In genomic region chr15:83193413-83193812, GRCm38 (mm10) we compare ENCODE assay signal across 28 mouse cellular contexts. TPM values are rescaled to one million over a fixed set of nuclear protein-coding genes. Genes with fewer than 3 reads are reported as not detected.
"Had no signal": no experiment of that assay in that cellular context is flagged by ENCODE, and none has a peak within 500 bp of the region (broad histone marks: within the 10 kb centered on the region; RNA-seq: fewer than 3 reads in every experiment).

No protein-coding gene starts in this region.

- H3K4me2 ChIP-seq: embryonic facial prominence, embryonic 12.5 days; embryonic facial prominence, embryonic 13.5 days; embryonic facial prominence, embryonic 15.5 days; forebrain, embryonic 12.5 days; forebrain, embryonic 13.5 days; forebrain, embryonic 15.5 days had no signal

- H3K27me3 ChIP-seq: embryonic facial prominence, embryonic 12.5 days; embryonic facial prominence, embryonic 13.5 days; embryonic facial prominence, embryonic 15.5 days; forebrain, embryonic 12.5 days; forebrain, embryonic 13.5 days; forebrain, embryonic 15.5 days had no signal

- H3K4me1 ChIP-seq: embryonic facial prominence, embryonic 10.5 days; embryonic facial prominence, embryonic 12.5 days; embryonic facial prominence, embryonic 13.5 days; embryonic facial prominence, embryonic 15.5 days; forebrain, embryonic 10.5 days; forebrain, embryonic 12.5 days; forebrain, embryonic 13.5 days; forebrain, embryonic 15.5 days had no signal

- H3K9me3 ChIP-seq: embryonic facial prominence, embryonic 10.5 days; embryonic facial prominence, embryonic 12.5 days; embryonic facial prominence, embryonic 13.5 days; embryonic facial prominence, embryonic 15.5 days; forebrain, embryonic 10.5 days; forebrain, embryonic 15.5 days had no signal

- ATAC-seq: forebrain, embryonic 13.5 days; forebrain, embryonic 14.5 days; forebrain, embryonic 15.5 days; forebrain, embryonic 16.5 days; forebrain, postnatal 0 days had no signal

- H3K36me3 ChIP-seq: embryonic facial prominence, embryonic 10.5 days; embryonic facial prominence, embryonic 12.5 days; embryonic facial prominence, embryonic 13.5 days; embryonic facial prominence, embryonic 15.5 days; forebrain, embryonic 10.5 days; forebrain, embryonic 12.5 days; forebrain, embryonic 15.5 days had no signal

- H3K4me3 ChIP-seq: embryonic facial prominence, embryonic 10.5 days; embryonic facial prominence, embryonic 12.5 days; embryonic facial prominence, embryonic 13.5 days; embryonic facial prominence, embryonic 15.5 days; erythroblast, embryonic 14.5 days; forebrain, embryonic 10.5 days; forebrain, embryonic 12.5 days; forebrain, embryonic 13.5 days; forebrain, embryonic 15.5 days; gastrocnemius, adult 2 months; heart, adult 2 months had no signal

- H3K9ac ChIP-seq: embryonic facial prominence, embryonic 12.5 days; embryonic facial prominence, embryonic 13.5 days; embryonic facial prominence, embryonic 15.5 days; forebrain, embryonic 12.5 days; forebrain, embryonic 13.5 days; forebrain, embryonic 15.5 days; forebrain, postnatal 0 days had no signal

- H3K27ac ChIP-seq: embryonic facial prominence, embryonic 10.5 days; embryonic facial prominence, embryonic 12.5 days; embryonic facial prominence, embryonic 13.5 days; embryonic facial prominence, embryonic 15.5 days; forebrain, embryonic 10.5 days; forebrain, embryonic 12.5 days; forebrain, embryonic 13.5 days; forebrain, embryonic 15.5 days; gastrocnemius, adult 2 months; heart, adult 2 months had no signal

- DNase-seq: cerebellum, adult 8-10 months; cerebellum, adult 9-10 months; cerebellum, adult 9-11 months; cerebellum, postnatal 10 days; cerebellum, postnatal 14 days; cerebellum, postnatal 25 days; cerebellum, postnatal 36 days; embryo, embryonic 11 days; forebrain, postnatal 0 days; gastrocnemius, adult 2 months; gastrocnemius, postnatal 10 days; gastrocnemius, postnatal 14 days; gastrocnemius, postnatal 25 days; gastrocnemius, postnatal 36 days; heart, adult 11 months; heart, adult 18-20 months; heart, adult 2 months had no signal

RNA-seq across cellular contexts. Expression of gene A4galt, which starts 58.2 kb away (rescaled TPM):
- polyA plus RNA-seq: erythroblast, embryonic 14.5 days had no signal
